Mouse (Mus musculus) intestine, embryonic 14.5 days (tissue): ENCODE results near the gene Mkrn1. TPM values are rescaled to one million over a fixed set of nuclear protein-coding genes. Genes with fewer than 3 reads are reported as not detected.

ENCODE experiments used
- ATAC-seq: fragments of 200-750 bp; cut with Nextera tagmentation; replicated peaks from 2 replicates; pipeline ENCODE4 v1.8.0; 2017; ENCODE audit warnings: low read depth, moderate number of reproducible peaks, moderate TSS enrichment, moderate library complexity; ENCODE audit not compliant: low FRiP score, low TSS enrichment
- DNase-seq: peaks from one replicate; pipeline ENCODE4 v3.0.0-alpha.2; 2018; ENCODE audit warnings: low spot score
- H3K27ac ChIP-seq: fragments of 300-500 bp; sonication (generic); 2 replicates; pipeline ENCODE4 v1.5.1; 2014; ENCODE audit warnings: low read depth, mild to moderate bottlenecking, control low read depth
- H3K27me3 ChIP-seq: fragments of 300-500 bp; sonication (generic); replicated peaks from 2 replicates; pipeline ENCODE4 v1.6.1; 2014; ENCODE audit warnings: low read length, control low read depth; ENCODE audit not compliant: control insufficient read depth, insufficient read depth
- H3K36me3 ChIP-seq: fragments of 300-500 bp; sonication (generic); 2 replicates; pipeline ENCODE4 v1.6.1; 2014; ENCODE audit warnings: low read length, control low read depth; ENCODE audit not compliant: control insufficient read depth, insufficient read depth
- H3K4me1 ChIP-seq: fragments of 300-500 bp; sonication (generic); replicated peaks from 2 replicates; pipeline ENCODE4 v1.6.1; 2014; ENCODE audit warnings: low read length, control low read depth, mixed read lengths; ENCODE audit not compliant: control insufficient read depth, insufficient read depth
- H3K4me2 ChIP-seq: fragments of 300-500 bp; sonication (generic); 2 replicates; pipeline ENCODE4 v1.6.1; 2014; ENCODE audit warnings: low read length
- H3K4me3 ChIP-seq: fragments of 300-500 bp; sonication (generic); 2 replicates; pipeline ENCODE4 v1.5.1; 2014; ENCODE audit warnings: low read depth, low read length, control low read depth, mixed read lengths
- H3K9ac ChIP-seq: fragments of 300-500 bp; sonication (generic); 2 replicates; pipeline ENCODE4 v1.6.1; 2014; ENCODE audit warnings: mild to moderate bottlenecking, low read length
- H3K9me3 ChIP-seq: fragments of 300-500 bp; sonication (generic); 2 replicates; pipeline ENCODE4 v1.6.1; 2016; ENCODE audit warnings: low read length, control low read depth; ENCODE audit not compliant: control insufficient read depth
- WGBS: fragments of 180-500 bp; shearing (Covaris S2); extraction: QIAGEN DNeasy Blood & Tissue Kit; methylation state at CpG from one replicate; pipeline ENCODE4 v1.1.7; 2014; 5-methylcytosine and 5-hydroxymethylcytosine counted together
- polyA plus RNA-seq: library from polyadenylated mRNA; unstranded; fragments of >200 nt; fragmentation: Nextera tagmentation; extraction: Ambion mirVana; gene quantifications from 2 replicates; pipeline ENCODE4 v1.2.1, GENCODE M21; 2014

The Mkrn1 gene
- 55.0 and 57.7 TPM in 2 replicates for polyA plus RNA-seq

- Histone ChIP-seq H3K4me1 (peaks cover 5% of the 10 kb centered on the region; the same call in 1 of the 2 replicates), H3K4me3 (peak within 1 kb of the TSS; percentile 96), H3K27me3 (peaks cover 27% of the 10 kb centered on the region; the same call in 1 of the 2 replicates), H3K36me3 (no peaks in the 10 kb centered on the region), H3K4me2 (peak within 1 kb of the TSS; percentile 62), H3K9me3 (no peaks in the 10 kb centered on the region), H3K9ac (peak within 1 kb of the TSS; percentile 66), H3K27ac (peak within 1 kb of the TSS; percentile 79)
- DNase-seq (peak; percentile 92), ATAC-seq (peak; percentile 96)
- under 1% methylated on average over 74 of the region's 82 CpGs for WGBS
Observed at GRCm38 (mm10) chr6:39419851-39420721, at the start of gene Mkrn1. Gene Mkrn1 (minus strand): TSS chr6:39420462.

DNA sequence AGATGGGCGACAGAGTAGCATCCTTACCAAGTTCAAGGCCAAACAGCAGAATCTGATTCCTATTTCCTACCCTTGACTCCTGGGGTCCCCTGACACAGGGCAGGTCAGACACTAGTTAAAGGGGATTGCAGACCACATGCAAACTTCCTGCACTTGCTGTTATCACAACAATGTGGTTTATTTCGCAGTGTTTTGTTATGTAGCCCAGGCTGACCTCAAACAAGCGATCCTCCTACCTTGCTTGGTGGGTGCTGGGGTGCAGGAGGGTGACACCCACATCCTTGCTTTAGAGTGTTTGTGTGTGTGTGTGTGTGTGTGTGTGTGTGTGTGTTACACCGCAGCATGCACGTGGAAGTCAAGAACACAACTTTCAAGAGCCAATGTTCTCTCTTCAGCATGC, 49.2 kb upstream of the Mkrn1 start:
- 86% methylated on average over 5 of the region's 5 CpGs for WGBS
- H3K27me3 ChIP-seq, result no peaks in the 10 kb centered on the region

DNA sequence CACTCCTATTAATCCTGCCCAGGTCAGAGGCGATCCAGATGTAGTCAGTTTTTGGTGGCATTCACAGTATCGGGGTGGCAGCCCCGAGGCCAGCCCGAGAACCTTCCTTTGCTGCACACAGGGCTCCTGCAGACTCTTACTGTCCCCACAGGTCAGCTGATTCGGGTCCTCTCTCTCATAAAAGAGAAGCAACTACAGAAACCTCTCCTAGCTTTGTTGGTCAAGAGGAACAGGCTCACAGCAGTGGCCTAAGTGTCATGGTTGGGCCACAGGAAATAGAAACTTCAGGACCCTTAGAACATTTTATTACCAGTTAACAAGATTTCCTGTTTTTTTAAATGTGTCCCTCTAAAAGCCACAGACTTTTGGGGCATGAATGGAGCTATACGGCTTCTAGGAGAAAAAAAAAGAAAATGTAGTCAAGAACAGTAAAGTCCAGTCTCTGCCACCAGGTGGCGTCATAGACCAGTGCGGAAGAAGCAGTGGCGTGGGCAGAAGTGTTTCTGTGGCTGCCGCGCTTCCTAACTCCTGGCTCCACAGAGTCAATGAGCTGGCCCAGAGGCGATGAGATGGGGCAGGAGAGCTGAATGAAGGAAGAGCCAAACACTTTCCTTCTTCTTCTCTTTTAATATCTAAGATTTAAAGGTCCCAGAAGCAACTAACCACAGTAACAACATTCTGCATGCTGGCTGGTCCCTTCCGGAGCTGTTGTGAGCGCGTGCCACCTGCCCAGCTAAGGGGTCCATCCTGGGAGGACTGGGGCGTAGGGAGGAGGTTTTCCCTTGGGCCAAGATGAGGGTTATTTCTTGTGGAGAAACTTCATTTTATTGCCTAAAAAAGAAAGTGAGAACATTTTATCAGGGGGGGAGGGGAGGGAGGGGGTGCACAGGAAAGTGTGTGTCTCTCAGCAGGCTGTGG, 42.6 kb upstream of the Mkrn1 start:
- no peak overlapping the region for H3K9ac ChIP-seq
- H3K27ac ChIP-seq, result no peak overlapping the region
- H3K9me3 ChIP-seq, result 0 out of 2 replicates have a peak, but pooled peaks cover 3% of the 10 kb centered on the region
- H3K36me3 ChIP-seq, result peaks cover 22% of the 10 kb centered on the region
- H3K27me3 ChIP-seq, result no peaks in the 10 kb centered on the region
- H3K4me2 ChIP-seq, result no peak overlapping the region
- 53% methylated on average over 16 of the region's 16 CpGs for WGBS
- H3K4me3 ChIP-seq, result no peak overlapping the region
- peaks cover 8% of the 10 kb centered on the region; the same call in 1 of the 2 replicates for H3K4me1 ChIP-seq
- ATAC-seq, result peak; percentile 51; the same call in 1 of the 2 replicates
- DNase-seq, result peak; percentile 92

More for the DNA sequence above, 49.2 kb upstream of the Mkrn1 start:
- Histone ChIP-seq H3K4me2 (no peak overlapping the region), H3K36me3 (peaks cover 37% of the 10 kb centered on the region), H3K9ac (no peak overlapping the region), H3K9me3 (no peaks in the 10 kb centered on the region), H3K27ac (no peak overlapping the region), H3K4me1 (peaks cover 15% of the 10 kb centered on the region; the same call in 1 of the 2 replicates), H3K4me3 (no peak overlapping the region)
- DNase-seq, result no peak
- no peak for ATAC-seq

- H3K36me3 ChIP-seq, result peaks cover 14% of the 10 kb centered on the region
- H3K27ac ChIP-seq, result no peak overlapping the region
- H3K4me2 ChIP-seq, result no peak overlapping the region
- no peaks in the 10 kb centered on the region for H3K27me3 ChIP-seq
- 0 out of 2 replicates have a peak, but pooled peaks cover 3% of the 10 kb centered on the region for H3K9me3 ChIP-seq
- no peak for DNase-seq
- no peak for ATAC-seq
- peaks cover 8% of the 10 kb centered on the region; the same call in 1 of the 2 replicates for H3K4me1 ChIP-seq
- WGBS, result 96% methylated on average over 11 of the region's 11 CpGs
- H3K4me3 ChIP-seq, result no peak overlapping the region
- no peak overlapping the region for H3K9ac ChIP-seq
Observed at GRCm38 (mm10) chr6:39460040-39460439, 39.8 kb upstream of the Mkrn1 start.

DNA sequence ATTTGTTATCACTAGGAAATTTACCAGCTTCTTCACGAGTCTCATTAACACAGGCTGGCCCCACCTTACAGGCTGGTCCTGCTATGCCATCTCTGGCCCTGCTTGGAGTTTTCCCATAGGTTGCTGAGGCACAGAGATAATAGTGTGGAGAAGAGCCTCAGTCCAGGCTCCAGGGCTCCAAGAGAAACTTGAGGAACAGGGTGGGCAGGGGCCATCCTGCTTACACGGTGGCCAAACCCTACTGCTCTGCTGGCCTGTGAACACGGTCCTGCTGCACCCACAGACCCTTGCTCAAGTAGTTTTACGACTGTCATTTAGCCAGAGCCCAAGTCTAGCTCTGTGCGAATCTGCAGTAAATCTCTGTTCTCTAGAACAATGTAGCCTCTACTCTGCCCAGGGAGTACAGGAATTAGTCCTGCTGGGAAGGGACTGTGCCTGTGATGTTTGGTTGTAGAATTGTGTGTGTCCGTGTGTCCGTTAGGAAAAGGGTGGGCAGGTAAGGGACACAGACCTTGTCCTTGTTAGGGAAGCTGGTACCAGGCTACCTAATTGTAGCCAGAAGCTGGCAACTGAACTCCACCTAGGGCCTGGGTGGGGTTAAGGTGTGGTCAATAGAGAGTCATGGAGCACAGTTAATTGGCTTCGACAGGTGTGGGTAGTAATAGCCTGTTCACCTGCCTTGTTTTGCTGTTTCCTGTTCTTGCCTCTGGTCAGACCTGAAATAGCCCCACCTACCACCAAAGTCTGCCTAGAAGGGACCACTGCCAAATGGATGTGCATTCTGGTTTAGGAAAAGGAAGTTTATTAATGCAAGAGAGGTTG, 35.3 kb upstream of the Mkrn1 start:
- H3K4me3 ChIP-seq, result no peak overlapping the region
- H3K4me2 ChIP-seq, result no peak overlapping the region
- H3K9ac ChIP-seq, result no peak overlapping the region
- H3K9me3 ChIP-seq, result 0 out of 2 replicates have a peak, but pooled peaks cover 3% of the 10 kb centered on the region
- no peak for DNase-seq
- ATAC-seq, result 0 out of 2 replicates have a peak, but pooled peaks have one; percentile 32
- H3K36me3 ChIP-seq, result peaks cover 3% of the 10 kb centered on the region
- WGBS, result 52% methylated on average over 8 of the region's 8 CpGs
- H3K4me1 ChIP-seq, result no peaks in the 10 kb centered on the region
- H3K27me3 ChIP-seq, result no peaks in the 10 kb centered on the region
- H3K27ac ChIP-seq, result no peak overlapping the region

DNA sequence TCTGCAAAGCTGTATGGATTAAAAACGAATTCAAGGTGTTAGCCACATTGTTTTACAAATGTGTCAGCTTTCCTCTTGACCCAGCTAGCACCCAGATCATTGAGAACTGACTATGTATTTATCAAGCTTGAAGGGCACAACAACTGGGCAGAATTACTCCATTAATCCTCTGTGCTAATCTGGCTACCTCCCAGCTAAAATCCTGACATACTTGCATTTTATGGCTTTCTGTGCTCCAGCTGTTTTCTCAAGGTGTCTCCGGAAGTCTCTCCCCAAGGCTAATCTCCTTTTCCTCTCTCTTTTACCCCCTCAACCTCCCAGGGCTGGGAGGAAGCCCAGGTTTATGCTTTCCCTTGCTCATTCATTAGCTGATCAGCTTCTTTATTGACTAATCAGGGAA, 34.4 kb upstream of the Mkrn1 start:
- ATAC-seq (no peak), DNase-seq (no peak)
- H3K36me3 ChIP-seq, result no peaks in the 10 kb centered on the region
- no peak overlapping the region for H3K9ac ChIP-seq
- no peaks in the 10 kb centered on the region for H3K27me3 ChIP-seq
- H3K4me1 ChIP-seq, result no peaks in the 10 kb centered on the region
- H3K4me2 ChIP-seq, result no peak overlapping the region
- H3K9me3 ChIP-seq, result no peaks in the 10 kb centered on the region
- H3K27ac ChIP-seq, result no peak overlapping the region
- H3K4me3 ChIP-seq, result no peak overlapping the region
- 49% methylated on average over 2 of the region's 2 CpGs for WGBS

GRCm38 (mm10) chr6:39453564-39453963, 33.3 kb upstream of the Mkrn1 start:
- Histone ChIP-seq H3K9me3 (no peaks in the 10 kb centered on the region), H3K4me3 (no peak overlapping the region), H3K27ac (no peak overlapping the region), H3K36me3 (no peaks in the 10 kb centered on the region), H3K4me2 (no peak overlapping the region), H3K4me1 (no peaks in the 10 kb centered on the region), H3K9ac (no peak overlapping the region), H3K27me3 (no peaks in the 10 kb centered on the region)
- ATAC-seq (no peak), DNase-seq (no peak)
- WGBS, result 89% methylated on average over 4 of the region's 4 CpGs

DNA sequence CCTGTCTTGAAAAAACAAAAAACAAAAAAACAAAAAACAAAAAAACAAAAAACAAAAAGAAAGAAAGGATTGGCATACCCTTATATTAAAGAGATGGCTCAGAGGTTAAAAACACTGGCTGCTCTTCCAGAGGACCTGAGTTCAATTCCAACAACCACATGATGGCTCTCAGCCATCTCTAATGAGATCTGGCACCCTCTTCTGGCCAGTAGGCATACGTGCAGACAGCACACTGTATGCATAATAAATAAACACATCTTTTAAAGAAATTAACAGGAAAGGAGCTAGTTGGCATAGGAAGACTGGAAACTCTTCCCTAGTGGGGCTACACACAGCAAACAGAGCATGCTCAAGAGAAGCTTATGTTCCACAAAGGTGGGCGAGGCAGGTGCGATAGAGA, 30.8 kb upstream of the Mkrn1 start:
- no peak for DNase-seq
- Histone ChIP-seq H3K4me3 (no peak overlapping the region), H3K36me3 (no peaks in the 10 kb centered on the region), H3K9me3 (no peaks in the 10 kb centered on the region), H3K27me3 (no peaks in the 10 kb centered on the region), H3K9ac (no peak overlapping the region), H3K4me1 (no peaks in the 10 kb centered on the region), H3K4me2 (no peak overlapping the region), H3K27ac (no peak overlapping the region)
- WGBS, result 87% methylated on average over 3 of the region's 3 CpGs
- ATAC-seq, result no peak
